Mouse (Mus musculus): Measurements from ENCODE around the gene Atf7.

Atf7 gene

GRCm38 (mm10) chr15:102547478-102547877 lies 77.8 kb downstream of the Atf7 start:
- DNase-seq (ENCODE audit: low spot score in 2 of 2): no peak

GRCm38 (mm10) chr15:102546677-102547427 lies 78.4 kb downstream of the Atf7 start:
- DNase-seq (ENCODE audit: low spot score in 2 of 2): peak in 1 of 2 experiments; percentile 36

- no peak for DNase-seq (ENCODE audit: low spot score in 2 of 2)
These were observed 79.0 kb downstream of the Atf7 start for GRCm38 (mm10) chr15:102546246-102546645.

- no peak for DNase-seq (ENCODE audit: low spot score in 2 of 2)
These were observed 80.5 kb downstream of the Atf7 start for GRCm38 (mm10) chr15:102544801-102545200.

GRCm38 (mm10) chr15:102533926-102534325 lies 91.3 kb downstream of the Atf7 start:
- no peak for DNase-seq (ENCODE audit: low spot score in 2 of 2)

GRCm38 (mm10) chr15:102532106-102532900 lies 93.0 kb downstream of the Atf7 start:
- DNase-seq (ENCODE audit: low spot score in 2 of 2): no peak

- DNase-seq (ENCODE audit: low spot score in 2 of 2): no peak
These were observed 93.7 kb downstream of the Atf7 start for GRCm38 (mm10) chr15:102531586-102531985.

- DNase-seq (ENCODE audit: low spot score in 2 of 2): no peak
These were observed 94.7 kb downstream of the Atf7 start for GRCm38 (mm10) chr15:102530566-102530965.

- no peak for DNase-seq (ENCODE audit: low spot score in 2 of 2)
These were observed 96.9 kb downstream of the Atf7 start for GRCm38 (mm10) chr15:102528396-102528795.

GRCm38 (mm10) chr15:102527936-102528335 lies 97.3 kb downstream of the Atf7 start:
- no peak for DNase-seq (ENCODE audit: low spot score in 2 of 2)

- no peak for DNase-seq (ENCODE audit: low spot score in 2 of 2)
These were observed 98.9 kb downstream of the Atf7 start for GRCm38 (mm10) chr15:102526111-102527002.

GRCm38 (mm10) chr15:102524892-102525485 lies 100.3 kb downstream of the Atf7 start, which contains the start of gene Npff:
Gene Npff (minus strand): TSS chr15:102524942.
- DNase-seq (ENCODE audit: low spot score in 2 of 2): peak; percentile 56 to 68

- DNase-seq (ENCODE audit: low spot score in 2 of 2): no peak
These were observed 103.8 kb downstream of the Atf7 start for GRCm38 (mm10) chr15:102521480-102521879.

- DNase-seq (ENCODE audit: low spot score in 2 of 2): no peak
These were observed 104.8 kb downstream of the Atf7 start for GRCm38 (mm10) chr15:102520416-102520815.

- DNase-seq (ENCODE audit: low spot score in 2 of 2): no peak
These were observed 105.8 kb downstream of the Atf7 start for GRCm38 (mm10) chr15:102519211-102520141.

GRCm38 (mm10) chr15:102518859-102519201 lies 106.4 kb downstream of the Atf7 start:
- DNase-seq (ENCODE audit: low spot score in 2 of 2): no peak

- DNase-seq (ENCODE audit: low spot score in 2 of 2): peak; percentile 98 to 100
These were observed 107.0 kb downstream of the Atf7 start, which contains the start of gene Tarbp2 for GRCm38 (mm10) chr15:102517976-102518858. Gene Tarbp2 (plus strand): TSS chr15:102518192.

GRCm38 (mm10) chr15:102517631-102517975 lies 107.7 kb downstream of the Atf7 start:
- DNase-seq (ENCODE audit: low spot score in 2 of 2): no peak

GRCm38 (mm10) chr15:102516728-102517404 lies 108.4 kb downstream of the Atf7 start, which contains the start of gene Map3k12:
Gene Map3k12 (minus strand): TSS chr15:102517064.
- peak; percentile 66 to 67 for DNase-seq (ENCODE audit: low spot score in 2 of 2)

All from urinary bladder, postnatal 36 days (tissue).